Mouse (Mus musculus) adrenal gland, adult 2 months (tissue): Measurements from ENCODE around the gene Srrm4. TPM values are rescaled to one million over a fixed set of nuclear protein-coding genes. Genes with fewer than 3 reads are reported as not detected.
"Not testable (repeated sequence)": the region's sequence is repeated elsewhere in the genome, so short reads cannot be mapped to it uniquely, and the experiment has no call there.

Source experiments
- DNase-seq: peaks from one replicate; pipeline ENCODE4 v3.0.0; 2021
- polyA plus RNA-seq: library from polyadenylated mRNA; depleted of rRNA; stranded (reverse); fragments of >200 nt; gene quantifications from 2 replicates; pipeline ENCODE4 v1.2.3, GENCODE M21; 2012
- total RNA-seq, 2 experiments: library from RNA; stranded (reverse); gene quantifications; 2 replicates each; pipeline ENCODE4 v1.2.3; 2021

Srrm4 gene
- total and polyA plus RNA-seq, 3 experiments = 1.1 to 1.4 (median 1.2) TPM

DNA sequence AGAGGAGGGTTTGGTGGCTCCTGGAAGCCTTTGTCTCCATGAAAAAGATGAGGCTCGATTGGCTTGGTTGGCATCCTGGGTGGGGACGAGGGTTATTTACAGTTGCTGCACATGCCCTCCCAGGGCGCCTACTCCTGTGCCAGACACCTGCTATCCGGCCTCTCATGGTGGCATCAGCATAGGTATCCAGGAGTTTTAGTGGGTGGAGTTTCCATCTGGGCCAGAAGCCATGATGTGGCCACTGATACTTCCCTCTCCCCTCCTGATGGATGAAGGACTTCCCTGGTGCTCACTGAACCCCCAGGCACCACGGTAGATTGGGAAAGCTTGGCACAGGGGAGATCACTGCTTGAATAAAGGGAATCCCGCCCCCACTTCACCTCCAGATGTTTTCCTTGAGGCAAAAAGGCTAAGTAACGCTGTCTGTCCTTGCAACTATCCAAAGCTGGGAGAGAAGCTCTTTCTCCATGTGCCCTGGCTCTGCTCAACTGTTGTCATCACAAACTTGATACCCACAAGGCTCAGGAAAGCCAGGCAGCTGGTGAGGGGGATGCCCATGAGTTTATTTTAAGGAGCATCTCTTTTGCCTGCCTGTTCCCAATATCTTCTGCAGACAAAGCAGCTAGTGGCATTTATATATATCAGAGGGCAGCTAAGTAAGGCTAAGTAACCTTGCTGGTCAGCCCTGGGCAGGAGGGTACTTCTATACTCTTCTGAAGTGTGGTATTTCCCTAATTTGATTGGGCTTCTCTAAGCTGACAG, 148.7 kb downstream of the Srrm4 start:
- no peak for DNase-seq

DNA sequence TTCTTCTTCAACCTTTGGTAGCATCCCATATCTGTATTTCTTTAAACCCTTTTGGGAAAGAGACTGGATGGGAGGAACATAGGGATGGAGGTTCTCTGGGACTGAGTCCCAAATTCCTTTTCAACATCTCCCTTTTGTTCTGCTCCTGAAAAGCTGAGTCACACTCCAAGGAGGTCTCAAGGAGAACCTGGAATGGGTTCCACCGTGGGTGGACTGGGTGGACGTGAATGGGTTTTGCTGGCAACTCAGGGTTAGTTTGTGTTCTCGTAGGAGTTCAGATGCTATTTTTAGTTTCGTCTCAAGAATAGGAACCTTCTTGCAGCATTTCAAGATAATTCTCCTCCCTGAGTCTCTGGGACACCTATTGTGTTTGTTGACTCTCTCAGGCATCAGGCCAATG, 151.4 kb downstream of the Srrm4 start:
- DNase-seq = no peak

DNA sequence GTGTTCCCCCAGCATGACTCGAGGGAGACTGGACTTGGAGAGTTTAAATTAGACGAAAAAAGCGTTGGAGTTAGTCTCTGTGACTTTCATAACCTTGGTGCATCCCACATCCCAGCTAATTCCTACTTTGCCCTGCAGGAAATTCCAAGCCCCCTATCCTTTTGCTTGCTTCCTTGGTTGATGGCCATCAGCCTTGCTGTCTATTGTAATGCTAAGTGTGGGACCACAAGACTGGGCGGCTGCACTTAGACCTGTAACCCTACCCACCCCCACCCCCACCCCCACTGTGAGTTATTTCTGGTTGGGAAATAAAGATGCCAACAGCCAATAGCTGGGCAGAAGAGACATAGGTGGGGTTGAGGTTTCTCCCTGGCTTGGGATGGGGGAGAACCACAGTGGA, 153.3 kb downstream of the Srrm4 start:
- no peak for DNase-seq

DNA sequence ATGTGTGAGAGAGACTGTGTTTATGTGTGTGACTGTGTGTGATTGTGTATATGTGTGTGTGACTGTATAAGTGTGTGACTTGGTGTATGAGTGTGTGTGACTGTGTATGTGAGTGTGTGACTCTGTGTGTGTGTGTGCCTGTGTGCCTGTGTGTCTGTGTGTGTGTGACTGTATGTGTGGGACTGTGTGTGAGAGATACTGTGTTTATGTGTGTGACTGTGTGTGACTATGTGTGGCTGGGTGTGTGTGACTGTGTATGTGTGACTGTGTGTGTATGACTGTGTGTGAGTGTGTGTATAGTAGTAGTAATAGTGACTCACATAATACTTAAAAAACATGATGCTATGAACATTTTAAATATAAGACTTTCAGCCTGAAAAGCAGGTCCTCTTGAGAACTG, 155.5 kb downstream of the Srrm4 start:
- DNase-seq = no peak

DNA sequence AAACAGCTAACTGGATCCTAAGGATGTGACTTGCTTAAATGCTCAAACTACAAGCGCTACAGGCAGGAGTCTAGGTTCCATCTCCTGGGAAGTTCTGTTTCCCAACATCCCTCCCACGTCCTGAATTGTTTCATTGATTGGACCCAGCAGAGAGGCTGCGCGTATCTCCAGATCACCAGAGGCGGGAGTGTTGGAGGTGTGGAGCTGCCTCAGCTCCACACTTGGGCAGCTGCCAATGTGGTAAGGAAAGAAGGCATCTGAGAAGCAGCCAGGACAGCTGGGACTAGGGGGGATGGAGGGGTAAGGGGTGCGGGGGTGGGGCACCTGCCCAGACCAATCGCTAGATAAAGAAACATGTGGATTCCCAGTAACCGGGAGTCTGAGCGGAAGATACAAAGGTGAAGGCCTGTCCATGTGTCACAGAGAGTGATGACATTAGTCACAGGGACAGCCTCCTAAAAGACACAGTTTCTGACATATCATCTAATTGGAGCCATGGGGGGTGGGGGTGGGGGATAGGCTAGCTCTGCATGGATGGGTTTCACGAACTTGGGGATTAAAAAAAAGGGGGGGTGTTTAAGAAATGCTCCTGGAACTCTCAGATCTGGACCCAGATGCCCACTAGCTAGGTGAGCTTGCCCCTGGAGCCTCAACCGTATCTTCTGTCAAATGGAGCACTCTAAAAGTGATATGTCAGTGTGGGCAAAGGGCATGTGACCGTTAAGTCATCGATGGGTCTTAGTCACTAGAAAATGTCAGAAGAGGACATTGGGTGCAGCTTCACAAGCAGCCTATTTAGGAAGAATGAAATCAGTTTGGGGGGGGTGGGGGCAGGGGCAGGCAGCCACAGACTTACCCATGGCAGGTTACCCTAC, 156.4 kb downstream of the Srrm4 start:
- peak; percentile 69 for DNase-seq

DNA sequence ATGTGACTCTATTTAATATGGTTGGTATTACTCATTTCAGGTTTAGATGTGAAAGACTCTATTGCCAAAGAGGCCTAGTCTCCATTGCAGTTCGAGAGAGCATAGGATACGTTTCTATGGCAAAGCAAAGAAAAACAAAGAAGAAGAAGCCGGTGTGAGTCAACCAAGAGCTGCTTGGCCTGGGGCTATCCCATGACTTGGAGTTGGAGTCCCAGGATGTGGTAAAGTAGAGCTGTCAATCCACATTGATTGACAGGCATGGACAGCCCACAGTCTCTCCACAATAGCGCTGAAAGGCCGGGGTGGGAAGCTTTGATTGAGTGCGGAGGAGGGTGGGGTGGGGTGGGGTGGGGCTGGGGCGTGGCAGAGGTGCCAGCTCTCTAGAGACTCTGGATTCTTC, 158.7 kb downstream of the Srrm4 start:
- no peak for DNase-seq

DNA sequence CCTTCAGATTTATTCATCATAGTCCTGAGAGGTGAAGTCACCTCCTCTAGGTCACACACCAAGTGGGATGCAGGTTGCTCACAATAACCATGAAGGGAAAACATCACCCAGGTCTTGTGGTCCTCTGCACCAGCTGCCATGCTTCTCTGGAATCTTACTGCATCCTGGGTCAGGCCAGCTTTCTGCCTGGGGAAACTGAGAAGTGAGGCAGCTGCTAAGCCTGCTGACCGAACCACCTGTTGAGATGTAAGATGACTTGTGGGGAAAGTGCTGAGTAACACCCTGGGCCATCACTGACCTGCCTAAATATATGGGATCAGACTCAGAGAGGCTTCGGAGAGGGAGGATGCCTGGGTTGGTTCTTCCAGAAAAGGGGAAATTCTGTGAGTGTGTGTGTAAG, 164.9 kb downstream of the Srrm4 start:
- DNase-seq = no peak

DNA sequence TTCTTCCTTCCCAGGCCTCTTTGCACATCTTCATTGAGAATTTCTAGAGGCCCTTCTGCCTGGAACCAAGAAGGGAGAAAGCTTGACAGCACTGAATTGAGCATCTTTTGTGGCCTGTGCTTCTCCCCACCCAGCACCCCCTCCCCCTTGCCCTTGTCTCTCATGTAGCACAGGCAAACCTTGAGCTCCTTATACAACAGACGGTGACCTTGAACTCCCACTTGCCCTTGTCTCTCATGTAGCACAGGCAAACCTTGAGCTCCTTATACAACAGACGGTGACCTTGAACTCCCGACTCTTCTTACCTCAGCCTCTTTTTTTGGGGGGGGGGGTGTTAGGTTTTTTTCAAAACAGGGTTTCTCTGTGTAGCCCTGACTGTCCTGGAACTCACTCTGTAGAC, 165.9 kb downstream of the Srrm4 start:
- not testable (repeated sequence) for DNase-seq

DNA sequence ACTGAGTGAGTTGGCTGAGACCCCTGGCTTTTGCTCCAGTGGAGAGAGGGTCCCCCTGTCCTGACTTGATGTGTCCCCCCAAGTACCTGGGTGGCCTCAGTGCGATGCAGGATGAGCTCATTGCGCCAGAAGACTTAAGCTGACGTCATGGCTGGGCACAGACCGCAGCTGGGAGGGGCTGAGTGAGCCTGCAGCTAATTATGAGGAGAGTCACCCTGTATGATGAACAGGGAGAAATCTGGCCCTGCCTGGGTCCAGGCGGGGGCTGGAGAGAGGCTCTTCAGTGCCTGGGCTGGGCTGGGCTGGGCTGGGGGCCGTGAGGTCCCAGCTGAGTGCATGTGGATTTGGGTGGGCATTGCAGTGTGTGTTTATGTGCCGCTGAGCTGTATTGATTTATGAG, 166.3 kb downstream of the Srrm4 start:
- DNase-seq = peak; percentile 58

DNA sequence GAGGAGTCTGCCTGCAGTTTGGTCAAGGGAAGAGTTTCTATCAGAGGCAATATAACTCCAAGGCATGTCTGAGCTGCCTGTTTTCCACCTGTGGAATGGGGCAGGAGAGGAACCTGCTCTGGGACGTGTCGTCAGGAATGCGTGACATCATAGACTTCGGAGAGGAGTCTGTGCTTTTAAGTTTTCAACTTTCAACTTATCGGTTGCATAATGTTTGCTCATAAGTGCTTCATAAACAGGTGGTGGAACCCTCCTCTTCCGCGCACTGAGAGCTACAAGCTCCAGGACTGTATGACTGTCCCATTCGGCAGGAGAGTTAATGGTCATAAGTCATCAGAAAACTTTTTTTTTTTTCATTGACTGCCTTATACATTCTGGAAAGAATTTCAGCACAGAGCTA, 167.9 kb downstream of the Srrm4 start:
- no peak for DNase-seq

DNA sequence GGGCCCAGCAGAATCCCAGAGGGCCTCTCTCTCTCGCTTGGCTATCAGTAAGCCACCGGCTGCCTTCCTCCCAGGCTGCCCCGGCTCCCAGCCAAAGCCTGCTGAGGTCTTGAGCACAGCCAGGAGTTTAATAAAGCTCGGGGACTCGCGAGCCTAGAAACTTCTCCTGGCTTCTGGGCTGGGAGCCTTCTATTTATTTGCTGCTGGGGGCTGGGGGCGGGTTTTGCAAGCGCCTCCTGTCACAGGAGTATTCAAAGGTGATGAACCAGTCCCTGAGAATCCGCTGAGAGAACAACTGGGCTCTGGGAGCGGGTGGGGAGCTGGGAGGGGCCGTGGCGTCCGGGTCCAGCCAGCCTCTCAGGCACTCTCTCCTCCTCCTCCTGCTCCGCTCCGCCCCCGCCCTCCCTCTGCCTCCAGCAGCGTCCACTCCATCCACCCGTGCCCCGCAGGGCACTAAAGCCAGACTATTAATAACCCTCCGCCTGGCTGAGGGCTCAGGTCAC, 168.9 kb downstream of the Srrm4 start, which contains the start of gene Hspb8:
Gene Hspb8, minus strand, starts transcription at position 166 of the 503 bp plus-strand sequence.
- DNase-seq = peak; percentile 94

DNA sequence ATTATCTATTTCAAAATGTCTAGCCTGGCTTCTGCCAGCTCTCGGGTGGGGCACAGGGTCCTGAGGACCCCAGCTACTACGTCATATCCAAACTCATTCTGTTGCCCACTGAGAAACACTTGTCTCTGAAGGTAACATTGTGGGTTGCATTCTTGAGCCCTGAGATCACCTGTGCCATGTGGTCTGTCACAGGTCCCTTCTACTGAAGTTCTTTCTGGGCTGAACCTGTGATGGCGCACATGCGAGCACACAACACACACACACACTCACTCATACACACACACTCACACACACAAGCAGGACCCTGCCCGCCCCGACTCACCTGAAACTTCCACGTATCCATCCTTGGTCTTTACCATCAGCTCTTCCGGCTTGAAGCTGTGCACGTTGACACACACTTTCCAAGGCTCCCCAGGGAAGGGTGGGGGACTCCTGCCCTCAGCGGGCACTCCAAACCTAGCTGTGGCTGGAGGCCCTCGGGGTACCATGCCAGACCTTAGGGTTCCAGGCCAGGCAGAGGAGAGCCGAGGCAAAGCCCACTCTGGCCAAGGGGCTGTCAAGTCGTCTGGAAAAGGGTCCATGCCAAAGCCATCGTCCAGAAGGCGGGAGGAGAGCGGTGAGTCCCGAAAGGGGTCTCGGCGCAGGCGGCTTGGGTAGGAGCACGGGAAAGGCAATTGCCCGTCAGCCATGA, 169.7 kb downstream of the Srrm4 start:
- DNase-seq = peak; percentile 48

DNA sequence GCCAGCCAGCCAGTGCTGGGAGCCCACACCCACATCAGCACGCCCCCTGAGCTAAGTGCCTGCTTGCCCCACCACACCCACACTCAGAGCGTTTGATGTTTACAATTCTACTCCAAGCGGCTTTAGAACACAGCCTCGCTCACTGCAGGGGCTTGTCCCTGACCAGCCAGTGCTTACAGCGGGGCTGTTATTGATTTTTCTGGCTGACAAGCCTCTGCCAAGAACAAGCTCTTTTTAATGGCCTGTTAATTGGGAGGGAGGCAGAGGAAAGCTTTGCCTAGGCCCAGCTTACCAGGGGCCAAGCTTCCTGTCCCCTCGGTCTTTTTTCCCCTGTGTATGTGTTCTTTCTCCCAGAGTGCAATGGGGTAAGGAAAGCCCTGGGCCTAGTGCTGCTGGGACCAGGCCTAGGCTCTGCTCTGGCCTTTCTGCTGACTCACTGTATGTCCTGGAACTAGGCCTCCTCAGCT, 170.8 kb downstream of the Srrm4 start:
- peak; percentile 71 for DNase-seq

DNA sequence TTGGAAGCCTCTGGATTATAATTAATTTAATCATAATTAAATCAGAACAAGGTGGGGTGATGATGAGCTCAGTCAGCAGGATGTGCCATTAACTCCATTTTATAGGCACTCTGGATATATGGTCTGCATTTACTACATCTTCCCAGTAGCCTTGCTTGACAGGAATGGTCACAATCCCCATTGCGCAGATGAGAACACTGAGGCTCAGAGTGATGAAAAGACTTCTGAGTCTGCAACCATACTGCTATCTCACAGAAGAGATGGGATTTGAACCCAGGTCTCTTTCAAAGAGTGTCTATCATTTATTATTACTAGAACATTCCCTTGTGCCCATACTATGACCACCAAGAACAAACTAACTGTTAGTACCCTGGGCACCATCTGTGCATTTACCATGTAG, 171.4 kb downstream of the Srrm4 start:
- no peak for DNase-seq

DNA sequence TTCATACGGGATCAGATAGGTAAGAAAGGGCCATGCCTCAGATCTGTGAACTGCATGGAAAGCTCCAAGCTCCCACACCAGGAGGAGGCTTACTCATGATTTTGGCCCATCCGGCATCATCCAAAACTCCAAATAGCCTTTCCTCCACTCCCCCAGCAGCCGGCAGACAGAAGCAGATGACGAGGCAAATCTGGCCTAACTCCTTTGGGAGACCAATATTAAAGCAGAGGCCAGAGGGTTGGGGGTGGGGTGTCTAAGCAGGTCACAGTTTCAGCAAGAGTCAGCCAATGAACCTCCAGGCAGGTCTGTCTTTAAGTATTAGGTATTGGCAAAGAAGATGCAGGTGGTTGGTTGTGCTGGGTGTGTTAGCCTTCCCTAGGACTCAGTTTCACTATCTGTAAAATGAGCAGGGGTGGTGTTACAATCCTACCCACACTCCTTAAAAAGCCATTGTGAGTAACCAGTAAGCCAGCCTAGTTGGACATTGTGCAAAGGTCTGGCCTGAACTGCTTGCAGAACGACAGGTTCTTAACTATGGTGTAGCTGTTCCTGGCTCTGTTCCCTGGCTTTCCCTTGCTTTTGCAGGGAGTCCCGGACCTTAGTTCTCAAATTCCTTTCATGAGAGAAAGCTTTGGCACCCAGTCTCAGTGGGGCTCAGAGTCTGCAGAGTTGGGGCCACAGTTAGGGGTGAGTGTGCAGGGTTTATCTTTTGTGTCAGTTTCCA, 172.1 kb downstream of the Srrm4 start:
- DNase-seq = peak; percentile 60

DNA sequence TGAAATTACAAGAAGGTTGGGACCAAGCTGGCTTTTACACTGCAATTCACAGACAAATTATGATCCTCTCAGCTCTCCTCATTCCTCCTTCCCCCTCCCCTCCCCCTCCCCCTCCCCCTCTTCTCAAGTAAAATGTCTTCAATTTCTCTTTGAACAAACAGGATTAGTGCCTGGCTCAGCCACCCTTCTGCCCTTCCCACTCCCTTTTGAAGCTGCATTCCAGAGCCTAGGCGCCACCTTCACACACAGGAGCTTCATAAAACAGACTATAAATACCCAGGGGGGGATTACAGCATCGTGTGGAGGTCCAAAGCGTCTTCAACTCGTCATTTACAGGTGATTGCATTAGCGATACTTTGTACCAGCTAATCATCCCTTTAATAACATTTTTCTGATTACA, 175.4 kb downstream of the Srrm4 start:
- DNase-seq = no peak

DNA sequence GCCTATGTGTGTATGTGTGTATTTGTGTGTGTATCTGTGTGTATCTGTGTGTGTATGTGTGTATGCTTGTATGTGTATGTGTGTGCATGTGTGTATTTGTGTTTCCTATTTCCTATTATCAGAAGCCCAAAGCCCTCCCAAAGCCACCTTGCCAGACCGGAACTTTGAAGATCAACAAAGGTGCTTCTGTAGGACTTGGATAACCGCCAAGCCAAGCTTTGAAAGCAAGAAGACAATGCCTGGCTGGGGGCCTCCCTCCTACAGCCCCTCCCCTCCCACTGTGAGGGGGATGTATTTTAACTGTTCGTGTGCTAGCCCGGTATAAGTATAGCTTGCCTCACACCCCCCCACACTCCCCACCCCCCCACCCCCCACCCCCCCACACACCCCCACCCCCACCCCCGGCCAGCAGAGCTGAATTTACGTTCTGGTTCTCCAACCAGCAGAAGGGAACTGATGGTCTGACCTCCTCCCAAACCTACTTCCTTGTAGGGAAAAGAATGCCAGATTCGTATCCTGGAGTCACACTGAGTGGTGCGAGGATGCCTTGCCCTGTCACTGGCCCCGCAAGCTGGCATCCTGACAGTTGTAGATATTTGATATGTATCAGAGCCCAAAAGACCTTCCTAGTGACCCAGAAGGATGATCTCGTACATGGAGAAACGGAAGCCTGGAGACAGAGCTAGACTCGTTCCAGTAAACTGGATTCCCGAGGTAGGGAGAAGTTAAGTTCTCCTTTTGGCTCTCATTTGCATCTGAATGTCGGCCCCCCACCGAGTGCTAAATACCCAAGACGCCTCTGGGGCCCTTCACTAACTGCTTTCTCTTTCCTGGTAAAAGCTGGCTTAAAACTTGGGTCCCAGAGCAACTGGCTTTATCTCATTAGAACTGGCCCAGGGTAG, 181.7 kb downstream of the Srrm4 start:
- no peak for DNase-seq

DNA sequence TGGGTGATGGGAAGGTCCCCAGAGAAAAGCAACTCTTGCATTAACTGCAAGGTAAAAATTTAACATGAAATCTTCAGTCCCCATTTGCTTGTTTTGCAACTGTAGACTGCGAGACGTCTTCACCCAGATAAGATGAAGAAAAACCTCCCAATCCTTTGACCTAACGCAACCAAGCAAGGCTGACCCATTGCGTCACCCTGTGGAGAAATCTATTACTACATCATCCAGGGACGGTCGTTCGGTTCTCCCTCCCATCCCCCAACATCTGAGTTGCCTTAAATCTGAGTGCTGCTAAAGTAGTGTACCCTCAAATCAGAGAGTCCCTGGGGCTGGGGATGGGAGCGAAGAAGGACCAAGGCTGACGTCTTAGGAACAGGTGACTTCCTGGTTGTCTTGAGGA, 182.7 kb downstream of the Srrm4 start:
- DNase-seq = peak; percentile 57

DNA sequence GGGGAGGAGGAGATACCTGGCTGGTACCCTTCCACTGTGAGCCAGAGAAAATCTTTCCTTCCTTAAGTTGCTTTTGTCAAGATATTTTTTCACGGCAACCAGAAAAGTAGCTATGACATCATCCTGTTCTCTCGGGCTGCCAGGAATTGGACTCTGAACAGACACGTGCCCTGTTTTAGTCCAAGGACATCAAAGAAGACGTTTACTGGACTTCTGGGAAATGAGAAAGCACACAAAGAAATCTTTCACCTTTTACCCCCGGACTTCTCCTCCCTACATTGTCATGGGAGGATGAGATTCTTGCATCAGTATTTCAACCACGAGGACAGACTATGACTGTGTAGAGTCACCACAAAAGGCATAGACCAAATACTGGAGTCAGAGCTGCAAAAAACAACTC, 183.7 kb downstream of the Srrm4 start:
- peak; percentile 57 for DNase-seq

DNA sequence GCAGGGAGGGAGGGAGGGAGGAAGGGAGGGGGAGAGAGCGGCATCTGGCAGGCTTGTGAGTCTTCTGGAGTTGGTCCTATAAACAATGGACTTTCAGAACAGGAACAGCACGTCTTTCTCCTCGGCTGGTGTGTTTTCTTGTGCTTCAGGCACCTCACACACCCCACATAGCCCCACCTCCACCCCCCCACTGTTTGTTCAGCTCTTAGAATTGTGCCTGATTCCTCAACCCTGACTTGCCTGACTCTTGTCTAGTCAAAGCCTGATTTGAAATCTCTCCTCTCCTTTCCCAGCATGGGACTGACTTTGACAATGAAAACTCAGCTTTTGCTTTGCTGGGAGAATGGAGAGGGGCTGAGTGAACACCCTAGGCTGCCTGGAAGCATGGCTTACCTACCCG, 184.3 kb downstream of the Srrm4 start:
- no peak for DNase-seq

DNA sequence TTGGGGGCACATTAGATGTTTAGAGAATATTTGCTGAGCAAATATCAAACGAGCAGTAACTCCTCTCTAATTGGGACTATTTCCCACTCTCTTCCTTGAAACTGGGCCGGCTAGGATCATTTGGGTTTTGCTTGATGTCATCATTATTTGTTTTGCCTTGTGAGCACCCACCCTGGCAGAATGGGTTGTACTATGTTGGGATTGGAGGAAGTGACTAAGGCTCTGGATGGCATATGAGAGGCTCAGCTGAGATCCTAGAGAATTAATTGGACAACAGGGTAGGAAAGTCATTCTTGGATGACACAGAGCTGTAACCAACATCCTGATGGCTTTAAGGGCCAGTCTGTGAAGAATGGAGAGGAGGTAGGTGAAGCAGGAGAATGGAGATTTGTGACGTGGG, 185.1 kb downstream of the Srrm4 start:
- DNase-seq = no peak
